Mouse (Mus musculus) heart, adult 2 months (tissue): ENCODE data around the gene Ipo4. TPM values are rescaled to one million over a fixed set of nuclear protein-coding genes. Genes with fewer than 3 reads are reported as not detected.

Source experiments
- DNase-seq, 2 experiments: peaks; one replicate each; pipeline ENCODE4 v3.0.0; 2021
- H3K27ac ChIP-seq: fragments of 200-600 bp; 2 replicates; pipeline ENCODE4 v1.8.1; 2022
- H3K27me3 ChIP-seq: fragments of 200-500 bp; 2 replicates; pipeline ENCODE4 v1.6.1; 2012; ENCODE audit warnings: mild to moderate bottlenecking, low read length, inconsistent platforms, mixed read lengths; ENCODE audit not compliant: control insufficient read depth, insufficient read depth
- H3K36me3 ChIP-seq: fragments of 200-500 bp; 2 replicates; pipeline ENCODE4 v1.6.1; 2012; ENCODE audit warnings: low read length, inconsistent platforms; ENCODE audit not compliant: control insufficient read depth, insufficient read depth
- H3K4me1 ChIP-seq: fragments of 200-500 bp; 2 replicates; pipeline ENCODE4 v1.6.1; 2011; ENCODE audit warnings: low read length; ENCODE audit not compliant: control insufficient read depth, insufficient read depth
- H3K4me3 ChIP-seq: fragments of 200-600 bp; 2 replicates; pipeline ENCODE4 v1.8.1; 2022
- H3K79me2 ChIP-seq: fragments of 200-500 bp; replicated peaks from 2 replicates; pipeline ENCODE4 v1.6.1; 2012; ENCODE audit warnings: mild to moderate bottlenecking, inconsistent platforms, low read length, moderate library complexity, mixed read lengths; ENCODE audit not compliant: control insufficient read depth, insufficient read depth
- H3K9ac ChIP-seq: fragments of 200-500 bp; 2 replicates; pipeline ENCODE4 v1.6.1; 2012; ENCODE audit warnings: low read depth, mild to moderate bottlenecking, control low read depth, inconsistent platforms, low read length, mixed read lengths
- CTCF ChIP-seq: fragments of 200-600 bp; IDR thresholded peaks from 2 replicates; pipeline ENCODE4 v1.8.1; 2022; ENCODE audit warnings: antibody characterized with exemption, mild to moderate bottlenecking, moderate library complexity
- EP300 ChIP-seq: fragments of 200-500 bp; IDR thresholded peaks from 2 replicates; pipeline ENCODE4 v1.6.1; 2011; ENCODE audit warnings: low read depth, low read length, control low read depth; ENCODE audit not compliant: insufficient read depth
- POLR2A ChIP-seq: fragments of 200-500 bp; IDR thresholded peaks from 2 replicates; pipeline ENCODE4 v1.6.1; 2011; ENCODE audit warnings: mild to moderate bottlenecking, low read depth, low read length, control low read depth; ENCODE audit not compliant: insufficient read depth
- WGBS: fragments of 180-500 bp; shearing (Covaris S2); methylation state at CpG from one replicate; pipeline ENCODE4 v1.1.7; 2018; 5-methylcytosine and 5-hydroxymethylcytosine counted together
- intact Hi-C: fragments of 180-260 bp; cut with DNase I; formaldehyde crosslinking; loops from one replicate; pipeline ENCODE4 v1.15.1; 2025
- polyA plus RNA-seq: library from polyadenylated mRNA; depleted of rRNA; stranded (reverse); fragments of >200 nt; gene quantifications from 2 replicates; pipeline ENCODE4 v1.2.3, GENCODE M21; 2012
- total RNA-seq, 2 experiments: library from RNA; stranded (reverse); gene quantifications; 2 replicates each; pipeline ENCODE4 v1.2.3; 2021

The Ipo4 gene
- total and polyA plus RNA-seq, 3 experiments = 51.3 to 68.2 (median 64.1) TPM

DNA sequence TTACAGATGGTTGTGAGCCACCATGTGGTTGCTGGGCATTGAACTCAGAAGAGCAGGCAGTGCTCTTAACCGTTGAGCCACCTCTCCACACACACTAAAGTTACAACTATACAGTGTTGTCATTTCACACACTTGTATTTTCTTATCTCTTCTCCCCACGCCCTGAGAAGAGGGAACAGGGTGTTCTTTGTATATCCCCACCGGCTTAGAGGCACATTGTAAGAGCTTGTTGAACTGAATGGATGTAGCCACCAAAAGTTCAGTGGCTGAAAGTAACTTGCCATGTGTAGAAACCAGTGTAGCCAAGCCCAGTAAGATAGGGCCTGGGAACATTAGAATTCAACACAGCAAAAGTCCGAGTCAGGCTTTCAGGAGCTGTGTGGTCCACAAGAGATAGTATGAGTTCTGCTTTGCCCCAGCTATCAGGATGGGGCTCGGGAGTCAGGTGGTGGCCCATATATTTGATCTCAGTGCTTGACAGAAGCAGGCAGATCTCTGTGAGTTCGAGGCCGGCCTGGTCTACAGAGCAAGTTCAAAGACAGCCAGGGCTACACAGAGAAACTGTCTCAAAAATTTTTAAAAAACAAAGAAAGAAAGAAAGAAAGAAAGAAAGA lies 21.1 kb downstream of the Ipo4 start:
- no peaks in the 10 kb centered on the region for H3K27me3 ChIP-seq
- H3K9ac ChIP-seq = no peak overlapping the region
- WGBS = 68% methylated on average over 7 of the region's 7 CpGs
- no peak for DNase-seq
- no peak overlapping the region for H3K4me3 ChIP-seq
- H3K79me2 ChIP-seq = no peaks in the 10 kb centered on the region
- H3K4me1 ChIP-seq = no peaks in the 10 kb centered on the region
- no peak overlapping the region for H3K27ac ChIP-seq
- intact Hi-C loops = no loop called here
- TF ChIP-seq EP300 = no peak
- no peak for TF ChIP-seq CTCF
- TF ChIP-seq POLR2A = no peak
- H3K36me3 ChIP-seq = no peaks in the 10 kb centered on the region

DNA sequence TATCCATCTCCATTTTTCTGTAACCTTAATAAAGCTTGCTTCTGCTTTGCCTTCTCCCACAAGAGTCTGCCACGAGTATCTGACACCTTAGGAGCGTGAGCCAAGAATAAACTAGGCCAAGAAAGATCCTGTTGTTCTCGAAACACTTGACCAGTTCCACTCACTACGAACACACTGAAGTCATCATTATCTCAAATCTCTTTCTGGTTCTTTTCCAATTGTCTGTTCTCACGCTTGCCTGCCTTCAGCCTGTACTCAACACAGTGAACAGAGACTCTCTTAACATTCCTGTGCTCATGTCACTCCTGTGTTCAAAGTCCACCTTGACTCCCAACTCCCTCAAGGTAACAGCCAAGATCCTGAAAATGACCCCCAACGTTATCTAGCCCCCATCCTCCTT lies 22.4 kb downstream of the Ipo4 start:
- WGBS = 46% methylated on average over 6 of the region's 6 CpGs
- no peaks in the 10 kb centered on the region for H3K4me1 ChIP-seq
- H3K27ac ChIP-seq = no peak overlapping the region
- no peaks in the 10 kb centered on the region for H3K79me2 ChIP-seq
- no peak overlapping the region for H3K4me3 ChIP-seq
- H3K9ac ChIP-seq = no peak overlapping the region
- H3K36me3 ChIP-seq = no peaks in the 10 kb centered on the region
- no peaks in the 10 kb centered on the region for H3K27me3 ChIP-seq
- TF ChIP-seq EP300 (no peak), POLR2A (no peak), CTCF (no peak)
- intact Hi-C loops = no loop called here
- DNase-seq = no peak

DNA sequence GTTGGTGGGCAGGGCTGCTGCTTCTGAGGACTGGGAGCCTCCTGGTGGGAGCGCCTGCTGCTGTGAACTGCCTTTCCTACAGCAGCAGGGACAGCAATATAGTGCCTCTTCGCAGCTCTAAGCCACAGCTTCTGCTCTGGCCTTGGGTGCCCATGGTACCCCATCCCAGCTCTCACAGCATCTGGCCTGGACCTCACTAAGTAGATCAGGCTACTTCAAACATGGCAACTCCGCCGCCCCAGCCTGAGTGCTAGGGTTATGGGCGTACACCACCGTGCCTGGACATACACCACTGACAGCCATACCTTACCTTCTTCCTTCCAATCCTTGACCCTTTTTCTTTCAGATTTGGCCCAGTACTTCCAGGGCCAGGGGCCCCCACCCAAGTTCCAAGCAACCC lies 27.4 kb downstream of the Ipo4 start:
- no peak for DNase-seq
- no peak overlapping the region for H3K27ac ChIP-seq
- WGBS = 92% methylated on average over 6 of the region's 6 CpGs
- intact Hi-C loops = no loop called here
- H3K9ac ChIP-seq = no peak overlapping the region
- H3K4me1 ChIP-seq = peaks cover 10% of the 10 kb centered on the region
- no peak overlapping the region for H3K4me3 ChIP-seq
- no peak for TF ChIP-seq EP300
- no peak for TF ChIP-seq CTCF
- TF ChIP-seq POLR2A = no peak
- H3K36me3 ChIP-seq = peaks cover 10% of the 10 kb centered on the region
- no peaks in the 10 kb centered on the region for H3K27me3 ChIP-seq
- no peaks in the 10 kb centered on the region for H3K79me2 ChIP-seq

DNA sequence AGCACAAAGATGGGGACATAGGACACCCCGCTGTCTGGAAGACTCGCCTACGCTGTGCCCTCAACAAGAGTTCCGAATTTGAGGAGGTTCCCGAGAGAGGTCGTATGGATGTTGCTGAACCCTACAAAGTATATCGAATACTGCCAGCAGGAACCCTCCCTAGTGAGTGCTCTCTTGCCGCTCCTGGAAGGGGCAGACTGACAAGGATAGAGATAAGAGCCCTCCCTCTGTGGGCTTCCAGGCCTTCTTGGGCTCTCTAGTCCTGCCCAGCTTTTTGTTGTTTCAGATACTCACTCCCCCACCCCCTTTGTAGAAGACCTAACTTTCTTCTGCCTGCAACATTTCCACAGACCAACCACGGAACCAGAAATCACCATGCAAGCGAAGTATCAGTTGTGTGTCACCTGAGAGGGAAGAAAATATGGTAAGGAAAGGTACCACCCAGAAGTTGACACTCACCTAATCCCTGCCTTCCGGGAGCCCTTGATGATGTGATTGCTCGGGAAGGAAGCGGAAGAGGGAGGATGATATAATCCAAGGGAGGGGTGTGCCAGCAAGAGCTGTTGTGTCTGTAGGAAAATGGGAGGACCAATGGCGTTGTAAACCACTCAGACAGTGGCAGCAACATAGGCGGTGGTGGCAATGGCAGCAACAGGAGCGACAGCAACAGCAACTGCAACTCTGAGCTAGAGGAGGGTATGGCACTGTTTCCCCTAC lies 29.9 kb downstream of the Ipo4 start:
- Histone ChIP-seq H3K27ac (no peak overlapping the region), H3K9ac (no peak overlapping the region), H3K27me3 (no peaks in the 10 kb centered on the region), H3K4me3 (no peak overlapping the region), H3K4me1 (peaks cover 12% of the 10 kb centered on the region), H3K36me3 (peaks cover 10% of the 10 kb centered on the region), H3K79me2 (no peaks in the 10 kb centered on the region)
- intact Hi-C loops = loop anchor here (2.0 kb wide), 2 partner anchors 15 to 37 kb away; partner anchors contain the start of genes Psme2, Rnf31 and Tm9sf1
- WGBS = 76% methylated on average over 16 of the region's 16 CpGs
- no peak for TF ChIP-seq CTCF
- TF ChIP-seq POLR2A = no peak
- no peak for TF ChIP-seq EP300
- DNase-seq = no peak

- Histone ChIP-seq H3K36me3 (peaks cover 10% of the 10 kb centered on the region), H3K27me3 (no peaks in the 10 kb centered on the region), H3K79me2 (no peaks in the 10 kb centered on the region), H3K4me3 (peak overlapping the region; percentile 71), H3K27ac (peak overlapping the region; percentile 97), H3K4me1 (peaks cover 12% of the 10 kb centered on the region), H3K9ac (peak overlapping the region; percentile 46)
- intact Hi-C loops = loop anchor here (2.0 to 5.0 kb wide), 3 partner anchors 14 to 108 kb away; partner anchors contain the start of genes Psme2, Rnf31 and Tm9sf1
- no peak for DNase-seq
- 77% methylated on average over 11 of the region's 11 CpGs for WGBS
- TF ChIP-seq EP300 (no peak), CTCF (no peak), POLR2A (no peak)
Measured at GRCm38 (mm10) chr14:55604823-55605222, 30.9 kb downstream of the Ipo4 start.
